16 mouse cellular contexts compared by ENCODE assay signal in the genomic region with DNA sequence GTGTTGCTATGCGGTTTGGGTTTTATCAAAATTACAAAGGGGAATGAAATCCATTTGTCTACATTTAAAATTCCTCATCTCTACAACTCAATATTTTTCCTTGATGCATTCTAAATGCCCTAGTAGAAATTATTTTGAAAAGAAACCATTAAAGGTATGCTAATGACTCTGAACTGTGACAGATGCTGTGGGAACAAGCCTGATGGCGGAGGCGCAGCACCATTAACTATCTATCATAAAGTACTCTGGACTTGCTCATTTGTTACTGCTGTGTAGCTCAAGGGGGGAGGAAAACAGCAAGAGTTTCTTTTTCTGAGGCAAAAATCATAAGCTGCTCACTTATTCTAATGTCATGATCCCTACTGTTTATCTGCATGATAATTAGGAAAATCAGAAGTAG.
"Had no signal": no experiment of that assay in that cellular context is flagged by ENCODE, and none has a peak within 500 bp of the region (broad histone marks: within the 10 kb centered on the region; RNA-seq: fewer than 3 reads in every experiment).

No protein-coding gene starts in this region.

- H3K27ac ChIP-seq: midbrain, embryonic 10.5 days; midbrain, embryonic 13.5 days; neural tube, embryonic 12.5 days; neural tube, embryonic 15.5 days had no signal

- H3K36me3 ChIP-seq: midbrain, embryonic 10.5 days; midbrain, embryonic 13.5 days; neural tube, embryonic 12.5 days; neural tube, embryonic 15.5 days had no signal

- H3K4me1 ChIP-seq: neural tube, embryonic 12.5 days had no signal

- H3K27me3 ChIP-seq: midbrain, embryonic 13.5 days; neural tube, embryonic 12.5 days; neural tube, embryonic 15.5 days had no signal

- ATAC-seq: midbrain, embryonic 13.5 days; midbrain, embryonic 16.5 days had no signal

- H3K9me3 ChIP-seq: midbrain, embryonic 10.5 days; midbrain, embryonic 13.5 days; neural tube, embryonic 12.5 days; neural tube, embryonic 15.5 days had no signal

- H3K9ac ChIP-seq: lung, embryonic 14.5 days; midbrain, embryonic 13.5 days; neural tube, embryonic 12.5 days; neural tube, embryonic 15.5 days had no signal

- H3K4me2 ChIP-seq: lung, embryonic 14.5 days; midbrain, embryonic 13.5 days; neural tube, embryonic 12.5 days; neural tube, embryonic 15.5 days had no signal

- H3K4me3 ChIP-seq: midbrain, embryonic 10.5 days; midbrain, embryonic 13.5 days; myocyte; neural tube, embryonic 12.5 days; neural tube, embryonic 15.5 days had no signal

- DNase-seq: lung, adult 18-20 months; lung, embryonic 14.5 days; retina, postnatal 1 day; right cerebral cortex, adult 18-20 months; right cerebral cortex, postnatal 25 days; right cerebral cortex, postnatal 4 days; spleen, adult 18-20 months; thymus, adult 18-20 months; thymus, postnatal 14 days; thymus, postnatal 36 days had no signal
